Mouse (Mus musculus) stomach, embryonic 14.5 days (tissue): ENCODE results near the gene Tmem222. TPM values are rescaled to one million over a fixed set of nuclear protein-coding genes. Genes with fewer than 3 reads are reported as not detected.

Source experiments
- ATAC-seq: fragments of 200-750 bp; cut with Nextera tagmentation; 2 replicates; pipeline ENCODE4 v1.8.0; 2017; ENCODE audit warnings: low read depth, moderate TSS enrichment; ENCODE audit not compliant: insufficient number of reproducible peaks, insufficient read depth, low FRiP score
- H3K27ac ChIP-seq: fragments of 300-500 bp; sonication (generic); 2 replicates; pipeline ENCODE4 v1.5.1; 2014; ENCODE audit warnings: mild to moderate bottlenecking, low read length, moderate library complexity, mixed read lengths
- H3K27me3 ChIP-seq: fragments of 300-500 bp; sonication (generic); 2 replicates; pipeline ENCODE4 v1.6.1; 2014; ENCODE audit warnings: low read length, control low read depth, mixed read lengths; ENCODE audit not compliant: control insufficient read depth, insufficient read depth
- H3K36me3 ChIP-seq: fragments of 300-500 bp; sonication (generic); 2 replicates; pipeline ENCODE4 v1.6.1; 2014; ENCODE audit warnings: mild to moderate bottlenecking, control low read depth, low read length, moderate library complexity, mixed read lengths; ENCODE audit not compliant: control insufficient read depth, insufficient read depth
- H3K4me1 ChIP-seq: fragments of 300-500 bp; sonication (generic); 2 replicates; pipeline ENCODE4 v1.6.1; 2014; ENCODE audit warnings: low read length, control low read depth, mixed read lengths; ENCODE audit not compliant: control insufficient read depth, insufficient read depth
- H3K4me2 ChIP-seq: fragments of 300-500 bp; sonication (generic); replicated peaks from 2 replicates; pipeline ENCODE4 v1.6.1; 2014; ENCODE audit warnings: low read depth, low read length, control low read depth
- H3K4me3 ChIP-seq: fragments of 300-500 bp; sonication (generic); 2 replicates; pipeline ENCODE4 v1.5.1; 2014; ENCODE audit warnings: low read depth, low read length, control low read depth
- H3K9ac ChIP-seq: fragments of 300-500 bp; sonication (generic); replicated peaks from 2 replicates; pipeline ENCODE4 v1.6.1; 2014; ENCODE audit warnings: low read depth, mild to moderate bottlenecking, control low read depth, low read length, moderate library complexity, mixed read lengths
- H3K9me3 ChIP-seq: fragments of 300-500 bp; sonication (generic); 2 replicates; pipeline ENCODE4 v1.6.1; 2016; ENCODE audit warnings: low read depth, low read length, control low read depth; ENCODE audit not compliant: control insufficient read depth
- WGBS: fragments of 180-500 bp; shearing (Covaris S2); extraction: QIAGEN DNeasy Blood & Tissue Kit; methylation state at CpG from one replicate; pipeline ENCODE4 v1.1.7; 2014; 5-methylcytosine and 5-hydroxymethylcytosine counted together
- polyA plus RNA-seq: library from polyadenylated mRNA; unstranded; fragments of >200 nt; fragmentation: Nextera tagmentation; extraction: Ambion mirVana; gene quantifications from 2 replicates; pipeline ENCODE4 v1.2.1, GENCODE M21; 2014

Gene Tmem222
- polyA plus RNA-seq, 1 experiment from 2014 or later = 88.1 TPM

DNA sequence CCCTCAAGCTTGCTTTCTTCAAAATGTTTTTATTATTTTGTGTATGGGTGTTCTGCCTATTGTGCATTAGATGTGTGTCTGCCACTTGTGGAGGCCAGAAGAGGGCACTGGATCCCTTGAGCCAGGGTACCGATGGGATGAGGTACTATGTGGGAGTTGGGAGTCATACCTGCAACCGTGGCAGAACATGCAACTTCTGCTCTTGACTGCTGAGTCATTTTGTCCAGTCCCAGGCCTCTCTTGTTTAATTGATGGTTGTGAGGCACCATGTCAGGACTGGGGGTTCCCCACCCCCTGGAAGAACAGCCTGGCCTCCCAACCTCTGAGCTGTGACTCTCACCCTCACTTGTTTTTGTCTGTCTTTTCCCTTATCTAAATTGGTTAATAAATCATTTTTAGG, 13.0 kb downstream of the Tmem222 start:
- Histone ChIP-seq H3K27ac (no peak overlapping the region), H3K4me2 (no peak overlapping the region), H3K36me3 (peaks cover 41% of the 10 kb centered on the region), H3K4me3 (no peak overlapping the region), H3K9me3 (no peaks in the 10 kb centered on the region), H3K9ac (no peak overlapping the region), H3K27me3 (no peaks in the 10 kb centered on the region), H3K4me1 (no peaks in the 10 kb centered on the region)
- ATAC-seq = no peak
- WGBS = 90% methylated on average over 2 of the region's 2 CpGs

DNA sequence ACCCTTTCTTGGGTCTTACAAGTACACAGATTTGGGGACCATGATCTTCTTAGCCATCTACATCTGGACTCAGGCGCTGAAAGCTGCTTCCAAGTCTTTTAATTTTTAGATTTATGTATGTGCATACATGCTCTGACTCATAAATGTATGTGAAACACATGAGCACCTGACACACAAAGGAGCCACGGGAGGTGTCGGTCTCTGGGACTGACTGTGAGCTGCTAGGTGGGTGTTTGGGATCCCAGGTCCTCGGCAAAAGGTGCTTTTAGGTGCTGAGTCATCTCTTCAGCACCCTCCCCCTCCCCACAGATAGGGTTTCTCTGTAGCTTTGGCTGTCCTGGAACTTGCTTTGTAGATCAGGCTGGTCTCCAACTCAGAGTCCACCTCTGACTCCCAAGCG, 13.8 kb downstream of the Tmem222 start:
- 90% methylated on average over 5 of the region's 5 CpGs for WGBS
- Histone ChIP-seq H3K9ac (no peak overlapping the region), H3K4me3 (no peak overlapping the region), H3K9me3 (no peaks in the 10 kb centered on the region), H3K36me3 (peaks cover 33% of the 10 kb centered on the region), H3K27ac (no peak overlapping the region), H3K4me1 (no peaks in the 10 kb centered on the region), H3K27me3 (no peaks in the 10 kb centered on the region), H3K4me2 (no peak overlapping the region)
- ATAC-seq = no peak

DNA sequence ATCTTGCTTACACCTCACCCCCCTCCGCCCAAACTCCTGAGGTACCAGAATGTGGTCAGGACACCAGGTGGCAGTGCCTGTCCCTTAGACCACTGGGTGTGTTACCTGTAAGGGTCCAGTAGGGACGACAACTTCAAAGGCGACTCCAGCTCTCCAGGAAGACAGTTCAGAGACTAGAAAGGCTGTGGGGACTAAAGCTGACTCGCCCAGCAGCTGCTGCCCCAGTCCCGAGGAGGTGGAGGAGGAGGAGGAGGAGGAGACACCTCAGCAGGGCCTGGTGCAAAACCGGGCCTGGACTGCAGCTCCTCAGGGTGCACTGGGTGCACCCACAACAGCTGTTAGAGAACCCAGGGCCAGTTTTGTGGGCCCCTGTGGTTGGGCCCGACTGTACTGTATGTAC, 14.7 kb downstream of the Tmem222 start, which contains the start of gene Sytl1:
Gene Sytl1, minus strand, starts transcription at position 232 of the 400 bp plus-strand sequence.
- peak within 1 kb of the TSS; percentile 12; the same call in 1 of the 2 replicates for H3K4me2 ChIP-seq

DNA sequence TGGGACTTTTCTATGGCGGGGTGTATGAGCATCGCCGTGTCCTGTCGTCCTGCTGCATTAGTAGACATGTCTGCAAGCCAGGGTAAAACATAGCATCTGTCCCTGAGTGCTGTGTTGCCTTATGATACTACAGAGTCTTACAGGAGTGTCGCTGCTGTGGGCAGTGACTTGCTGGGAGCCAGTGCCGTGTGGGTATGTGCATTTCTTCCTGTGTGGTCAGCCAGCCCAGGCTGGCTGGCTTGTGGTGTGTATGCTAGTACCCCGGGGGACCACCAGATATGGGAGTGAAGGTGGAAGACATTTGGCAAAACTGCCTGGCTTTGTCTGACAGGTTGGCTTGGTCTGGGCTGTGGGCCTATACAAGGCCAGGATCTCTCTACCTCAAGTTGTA, 15.2 kb downstream of the Tmem222 start:
- no peak overlapping the region for H3K9ac ChIP-seq
- WGBS = 70% methylated on average over 7 of the region's 7 CpGs
- no peak overlapping the region for H3K4me2 ChIP-seq
- H3K27ac ChIP-seq = peak overlapping the region; percentile 27; the same call in 1 of the 2 replicates
- H3K9me3 ChIP-seq = no peaks in the 10 kb centered on the region
- ATAC-seq = no peak
- no peaks in the 10 kb centered on the region for H3K27me3 ChIP-seq
- 0 out of 2 replicates have a peak, but pooled peaks cover 3% of the 10 kb centered on the region for H3K4me1 ChIP-seq
- peak overlapping the region; percentile 6; the same call in 1 of the 2 replicates for H3K4me3 ChIP-seq
- peaks cover 20% of the 10 kb centered on the region; the same call in 1 of the 2 replicates for H3K36me3 ChIP-seq

More for the DNA sequence above, 14.7 kb downstream of the Tmem222 start, which contains the start of gene Sytl1:
- no peaks in the 10 kb centered on the region for H3K9me3 ChIP-seq
- H3K36me3 ChIP-seq = peaks cover 24% of the 10 kb centered on the region
- no peak within 1 kb of the TSS for H3K9ac ChIP-seq
- WGBS = 32% methylated on average over 7 of the region's 7 CpGs
- H3K27me3 ChIP-seq = no peaks in the 10 kb centered on the region
- 0 out of 2 replicates have a peak, but pooled peaks cover under 1% of the 10 kb centered on the region for H3K4me1 ChIP-seq
- no peak for ATAC-seq
- H3K27ac ChIP-seq = peak within 1 kb of the TSS; percentile 27; the same call in 1 of the 2 replicates
- peak within 1 kb of the TSS; percentile 6; the same call in 1 of the 2 replicates for H3K4me3 ChIP-seq

DNA sequence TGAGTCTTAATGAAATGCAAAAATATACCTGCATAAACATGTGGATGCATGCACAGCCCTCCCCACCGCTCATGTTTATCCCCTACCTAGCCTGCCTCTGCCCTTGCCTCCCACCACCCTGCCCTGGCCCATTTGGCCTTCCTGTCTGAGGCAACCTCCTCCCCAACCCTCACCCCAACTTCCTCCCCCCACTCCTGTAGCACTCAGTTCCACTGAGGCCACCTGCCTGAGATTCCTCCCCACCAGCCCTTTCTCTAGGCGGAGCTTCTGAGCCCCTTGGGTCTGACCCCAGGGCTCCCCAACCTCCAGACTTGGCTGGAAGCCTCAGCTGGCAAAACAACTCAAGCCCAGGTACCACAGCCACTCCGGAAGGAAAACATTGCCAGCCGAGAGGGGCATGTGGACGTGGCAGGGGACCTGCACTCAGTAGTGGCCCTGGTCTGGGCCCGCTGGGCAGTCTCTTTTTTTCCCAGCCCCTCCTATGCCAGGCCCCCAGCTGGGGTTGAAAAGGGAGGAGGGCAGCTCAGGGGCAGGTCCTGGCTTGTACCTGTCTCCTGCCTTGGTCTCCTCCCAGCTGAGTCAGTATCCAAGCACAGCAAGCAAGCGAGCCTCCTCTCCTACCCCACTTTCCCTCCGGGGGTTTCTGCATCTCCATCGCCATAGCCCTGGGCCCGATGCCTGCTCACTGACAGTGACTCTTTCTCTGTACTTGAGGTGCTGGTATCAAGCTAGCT, 15.8 kb downstream of the Tmem222 start:
- no peak overlapping the region for H3K9ac ChIP-seq
- WGBS = 49% methylated on average over 10 of the region's 10 CpGs
- H3K4me3 ChIP-seq = no peak overlapping the region; the same call in 1 of the 2 replicates
- no peaks in the 10 kb centered on the region for H3K9me3 ChIP-seq
- no peaks in the 10 kb centered on the region for H3K27me3 ChIP-seq
- peak overlapping the region; percentile 12 for H3K4me2 ChIP-seq
- peak overlapping the region; percentile 21; the same call in 1 of the 2 replicates for H3K27ac ChIP-seq
- 0 out of 2 replicates have a peak, but pooled peaks cover 3% of the 10 kb centered on the region for H3K4me1 ChIP-seq
- peaks cover 15% of the 10 kb centered on the region; the same call in 1 of the 2 replicates for H3K36me3 ChIP-seq
- no peak for ATAC-seq

DNA sequence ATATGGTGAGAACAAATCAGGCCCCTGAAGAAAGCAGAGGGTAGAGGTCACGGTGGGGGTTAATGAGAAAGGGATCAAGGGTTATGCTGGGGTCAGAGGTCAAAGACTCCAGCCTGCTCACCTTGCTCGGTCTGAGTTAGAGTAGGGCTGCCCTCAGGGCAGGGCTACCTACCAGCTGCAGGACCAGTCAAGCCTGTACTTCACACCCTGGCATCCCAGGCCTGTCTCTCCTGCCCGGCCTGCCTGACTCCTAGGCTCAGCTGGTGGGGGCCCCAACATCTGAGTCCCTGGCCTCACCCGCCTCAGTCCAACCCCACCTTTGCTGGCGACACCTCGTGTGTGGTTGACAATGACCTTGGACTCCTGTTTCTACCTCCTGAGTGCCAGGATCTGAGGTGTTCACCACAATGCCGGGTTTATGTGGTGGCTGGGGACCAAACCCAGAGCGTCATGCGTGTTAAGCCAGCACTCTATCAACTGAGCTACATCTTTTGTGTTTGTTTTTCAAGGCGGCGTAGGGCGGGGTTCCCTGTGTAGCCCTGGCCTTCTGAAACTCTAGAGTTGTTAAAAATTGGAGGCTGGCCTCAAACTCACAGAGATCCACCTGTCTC, 19.7 kb downstream of the Tmem222 start:
- peaks cover 8% of the 10 kb centered on the region; the same call in 1 of the 2 replicates for H3K27me3 ChIP-seq
- H3K9me3 ChIP-seq = no peaks in the 10 kb centered on the region
- ATAC-seq = no peak
- 0 out of 2 replicates have a peak, but pooled peaks cover 3% of the 10 kb centered on the region for H3K4me1 ChIP-seq
- H3K27ac ChIP-seq = no peak overlapping the region
- no peak overlapping the region for H3K4me2 ChIP-seq
- no peak overlapping the region for H3K9ac ChIP-seq
- 64% methylated on average over 12 of the region's 12 CpGs for WGBS
- H3K4me3 ChIP-seq = no peak overlapping the region
- no peaks in the 10 kb centered on the region for H3K36me3 ChIP-seq

DNA sequence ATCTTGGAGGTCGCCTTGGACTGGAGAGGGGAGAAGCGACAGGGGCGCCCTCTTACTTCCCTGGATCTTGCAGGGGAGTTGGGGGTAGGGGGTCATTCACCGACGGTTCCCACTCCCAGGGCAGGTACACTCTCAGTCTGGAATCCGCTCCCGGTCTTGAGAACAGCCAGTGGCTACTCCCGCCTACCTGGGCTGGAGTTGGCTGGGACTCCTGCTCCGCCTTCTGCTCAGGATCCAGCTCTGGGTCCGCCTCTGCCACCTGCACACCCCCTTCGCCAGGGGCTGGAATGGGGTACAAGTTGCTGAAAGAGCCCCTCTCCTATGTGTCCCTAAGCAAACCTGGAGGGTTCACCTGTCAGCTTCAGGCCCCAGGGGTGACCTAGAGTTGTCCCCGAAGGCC, 20.4 kb downstream of the Tmem222 start:
- Histone ChIP-seq H3K9me3 (no peaks in the 10 kb centered on the region), H3K9ac (no peak overlapping the region), H3K27ac (no peak overlapping the region), H3K4me3 (no peak overlapping the region), H3K27me3 (peaks cover 8% of the 10 kb centered on the region; the same call in 1 of the 2 replicates), H3K4me1 (0 out of 2 replicates have a peak, but pooled peaks cover 3% of the 10 kb centered on the region), H3K36me3 (no peaks in the 10 kb centered on the region), H3K4me2 (peak overlapping the region; percentile 26)
- 24% methylated on average over 12 of the region's 12 CpGs for WGBS
- peak; percentile 57; the same call in 1 of the 2 replicates for ATAC-seq

DNA sequence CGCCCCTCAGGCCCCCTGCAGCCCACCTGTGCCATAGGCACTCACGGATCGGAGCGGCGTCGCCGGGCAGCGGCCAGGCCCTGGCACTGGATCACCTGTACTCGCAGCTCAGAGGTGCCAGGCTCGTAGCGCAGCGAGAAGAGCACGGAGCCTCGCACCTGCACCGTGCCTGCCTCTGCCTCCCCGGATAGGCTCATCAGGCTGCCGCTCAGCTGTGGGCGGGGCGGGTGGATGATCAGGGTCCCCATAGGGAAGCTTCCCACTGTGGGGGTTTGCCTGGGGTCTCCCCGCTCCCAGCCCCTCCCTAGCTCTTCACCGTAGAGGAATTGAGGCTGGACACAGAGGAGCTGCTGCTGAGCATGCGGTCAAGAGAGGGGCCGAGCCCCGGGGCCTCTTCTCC, 20.8 kb downstream of the Tmem222 start:
- peak; percentile 39; the same call in 1 of the 2 replicates for ATAC-seq
- H3K9me3 ChIP-seq = no peaks in the 10 kb centered on the region
- H3K27me3 ChIP-seq = peaks cover 11% of the 10 kb centered on the region
- no peak overlapping the region for H3K4me3 ChIP-seq
- peak overlapping the region; percentile 26 for H3K4me2 ChIP-seq
- no peaks in the 10 kb centered on the region for H3K36me3 ChIP-seq
- no peak overlapping the region for H3K27ac ChIP-seq
- no peak overlapping the region for H3K9ac ChIP-seq
- 0 out of 2 replicates have a peak, but pooled peaks cover 3% of the 10 kb centered on the region for H3K4me1 ChIP-seq
- 16% methylated on average over 24 of the region's 24 CpGs for WGBS
